Mouse (Mus musculus) lung, adult 2 months (tissue): ENCODE data around the gene Dlg4.

Experiments
- CTCF ChIP-seq: fragments of 200-500 bp; IDR thresholded peaks from 2 replicates; pipeline ENCODE4 v1.5.1; 2011; ENCODE audit warnings: mild to moderate bottlenecking, low read length, control low read depth; ENCODE audit not compliant: insufficient read depth
- POLR2A ChIP-seq: fragments of 200-500 bp; IDR thresholded peaks from 2 replicates; pipeline ENCODE4 v1.6.1; 2011; ENCODE audit warnings: low read depth, mild to moderate bottlenecking, control low read depth, low read length, borderline replicate concordance; ENCODE audit errors: extremely low read depth

- TF ChIP-seq POLR2A, result no peak
- TF ChIP-seq CTCF, result no peak
Observed at GRCm38 (mm10) chr11:70012931-70013330, 3.8 kb upstream of the Dlg4 start.
